Mouse (Mus musculus) midbrain, embryonic 10.5 days (tissue): ENCODE data around the gene Ccdc158. TPM values are rescaled to one million over a fixed set of nuclear protein-coding genes. Genes with fewer than 3 reads are reported as not detected.

Experiments used
- DNase-seq: peaks from one replicate; pipeline ENCODE4 v3.0.0-alpha.2; 2017; ENCODE audit warnings: low spot score
- H3K27ac ChIP-seq: fragments of 300-500 bp; sonication (generic); replicated peaks from 2 replicates; pipeline ENCODE4 v1.5.1; 2016; ENCODE audit warnings: mild to moderate bottlenecking
- H3K27me3 ChIP-seq: fragments of 300-500 bp; sonication (generic); 2 replicates; pipeline ENCODE4 v1.6.1; 2016; ENCODE audit warnings: low read depth, mild to moderate bottlenecking; ENCODE audit not compliant: poor library complexity, severe bottlenecking
- H3K36me3 ChIP-seq: fragments of 300-500 bp; sonication (generic); 2 replicates; pipeline ENCODE4 v1.6.1; 2016; ENCODE audit warnings: mild to moderate bottlenecking, moderate library complexity
- H3K4me1 ChIP-seq: fragments of 300-500 bp; sonication (generic); 2 replicates; pipeline ENCODE4 v1.6.1; 2016
- H3K4me3 ChIP-seq: fragments of 300-500 bp; sonication (generic); 2 replicates; pipeline ENCODE4 v1.5.1; 2016; ENCODE audit warnings: mild to moderate bottlenecking, moderate library complexity
- H3K9me3 ChIP-seq: fragments of 300-500 bp; sonication (generic); replicated peaks from 2 replicates; pipeline ENCODE4 v1.6.1; 2016; ENCODE audit warnings: mild to moderate bottlenecking
- whole genome bisulfite sequencing: fragments of 180-500 bp; shearing (Covaris S2); methylation state at CpG from one replicate; pipeline ENCODE4 v1.1.7; 2016; 5-methylcytosine and 5-hydroxymethylcytosine counted together
- polyA plus RNA-seq: library from polyadenylated mRNA; unstranded; fragments of >200 nt; fragmentation: Nextera tagmentation; extraction: Ambion mirVana; gene quantifications from 2 replicates; pipeline ENCODE4 v1.2.1, GENCODE M21; 2016

Ccdc158 gene
- polyA plus RNA-seq, 1 experiment from 2014 or later = 0.85 TPM

DNA sequence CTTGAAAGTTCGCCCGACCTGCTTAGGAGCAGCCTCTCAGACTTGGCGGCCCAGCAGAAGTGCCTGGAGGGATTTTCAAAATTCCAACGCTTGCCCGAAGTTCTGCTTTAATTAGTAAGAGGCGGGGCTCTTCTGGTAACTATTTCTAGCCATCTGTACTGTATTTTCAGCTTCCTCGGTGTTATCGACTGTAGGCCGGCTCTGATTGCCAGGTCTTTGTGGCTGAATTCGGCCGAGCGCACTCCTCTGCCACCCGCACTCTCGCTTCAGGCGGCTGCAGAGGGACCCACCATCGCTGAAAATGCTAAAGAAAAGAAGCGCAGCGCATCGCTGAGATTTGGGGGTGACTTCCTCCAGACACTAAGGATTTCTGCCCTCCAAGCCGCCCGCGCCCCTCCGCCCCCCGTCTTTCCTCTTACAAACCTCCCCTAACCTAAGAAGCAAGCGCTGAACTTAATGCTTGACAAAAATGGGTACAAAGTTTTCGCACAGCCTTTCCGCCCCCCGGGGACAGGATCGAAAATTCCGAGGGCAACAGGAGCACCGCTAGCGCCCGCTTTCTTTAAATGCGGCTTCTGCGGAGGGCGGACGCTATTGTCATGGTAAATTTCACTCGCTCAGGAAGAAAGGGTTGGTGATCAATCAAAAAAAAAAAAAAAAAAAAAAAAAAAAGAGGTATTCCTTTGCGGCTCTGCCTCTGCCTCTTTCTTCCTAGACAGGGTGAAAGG is 7.7 kb upstream of the Ccdc158 start:
- Histone ChIP-seq H3K27me3 (peaks cover 6% of the 10 kb centered on the region), H3K27ac (peak overlapping the region; percentile 92), H3K4me3 (peak overlapping the region; percentile 62), H3K36me3 (no peaks in the 10 kb centered on the region), H3K9me3 (no peaks in the 10 kb centered on the region), H3K4me1 (peaks cover 51% of the 10 kb centered on the region)
- peak; percentile 75 for DNase-seq
- under 1% methylated on average over 39 of the region's 39 CpGs for WGBS

- no peak for DNase-seq
- peaks cover 8% of the 10 kb centered on the region for H3K27me3 ChIP-seq
- H3K36me3 ChIP-seq = no peaks in the 10 kb centered on the region
- H3K9me3 ChIP-seq = no peaks in the 10 kb centered on the region
- no peak overlapping the region for H3K4me3 ChIP-seq
- 86% methylated on average over 10 of the region's 10 CpGs for WGBS
- peaks cover 46% of the 10 kb centered on the region for H3K4me1 ChIP-seq
- peak overlapping the region; percentile 39; the same call in 1 of the 2 replicates for H3K27ac ChIP-seq
Observed at GRCm38 (mm10) chr5:92681861-92682260, 6.8 kb upstream of the Ccdc158 start.

- no peaks in the 10 kb centered on the region for H3K36me3 ChIP-seq
- peaks cover 50% of the 10 kb centered on the region for H3K4me1 ChIP-seq
- no peak for DNase-seq
- H3K27ac ChIP-seq = no peak overlapping the region
- peaks cover 21% of the 10 kb centered on the region for H3K27me3 ChIP-seq
- 37% methylated on average over 4 of the region's 4 CpGs for WGBS
- H3K9me3 ChIP-seq = no peaks in the 10 kb centered on the region
- no peak overlapping the region for H3K4me3 ChIP-seq
Observed at GRCm38 (mm10) chr5:92679441-92679840, 4.4 kb upstream of the Ccdc158 start.

GRCm38 (mm10) chr5:92675574-92675920 is 476 bp upstream of the Ccdc158 start:
- DNase-seq = no peak
- peaks cover 24% of the 10 kb centered on the region for H3K27me3 ChIP-seq
- no peaks in the 10 kb centered on the region for H3K9me3 ChIP-seq
- WGBS = 2% methylated on average over 9 of the region's 9 CpGs
- H3K4me3 ChIP-seq = peak overlapping the region; percentile 53
- peaks cover 22% of the 10 kb centered on the region for H3K4me1 ChIP-seq
- no peaks in the 10 kb centered on the region for H3K36me3 ChIP-seq
- H3K27ac ChIP-seq = peak overlapping the region; percentile 74

GRCm38 (mm10) chr5:92666860-92667259 is 8.2 kb downstream of the Ccdc158 start:
- Histone ChIP-seq H3K36me3 (no peaks in the 10 kb centered on the region), H3K27ac (no peak overlapping the region), H3K4me3 (no peak overlapping the region), H3K4me1 (peaks cover 11% of the 10 kb centered on the region), H3K9me3 (no peaks in the 10 kb centered on the region), H3K27me3 (no peaks in the 10 kb centered on the region)
- no peak for DNase-seq
- WGBS = 78% methylated on average over 5 of the region's 5 CpGs

DNA sequence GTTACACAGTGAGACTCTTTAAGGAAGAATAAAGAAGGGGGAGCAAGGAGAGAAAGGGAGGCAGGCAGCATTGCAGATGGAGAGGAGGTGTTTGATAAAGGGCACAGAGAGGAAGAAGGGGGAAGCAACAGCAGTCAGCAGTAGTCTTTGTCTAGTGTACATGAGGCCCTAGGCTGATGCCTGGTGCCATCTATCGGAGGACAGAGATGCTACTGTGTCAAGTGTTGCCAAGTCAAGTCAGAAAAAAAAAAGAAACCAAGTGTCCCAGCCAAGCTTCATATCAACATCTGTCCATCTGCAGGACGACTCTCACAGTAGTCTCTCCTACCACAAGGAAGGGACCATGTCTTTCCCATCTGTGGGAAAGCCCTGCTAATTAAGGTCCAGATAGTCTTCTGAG is 10.8 kb downstream of the Ccdc158 start:
- DNase-seq = no peak
- H3K27ac ChIP-seq = no peak overlapping the region
- no peaks in the 10 kb centered on the region for H3K27me3 ChIP-seq
- H3K4me3 ChIP-seq = no peak overlapping the region
- no peaks in the 10 kb centered on the region for H3K36me3 ChIP-seq
- H3K4me1 ChIP-seq = peaks cover under 1% of the 10 kb centered on the region; the same call in 1 of the 2 replicates
- 79% methylated on average over 2 of the region's 2 CpGs for WGBS
- H3K9me3 ChIP-seq = no peaks in the 10 kb centered on the region

GRCm38 (mm10) chr5:92656256-92656655 is 18.8 kb downstream of the Ccdc158 start:
- WGBS = 23% methylated on average over 1 of the region's 1 CpGs
- Histone ChIP-seq H3K9me3 (no peaks in the 10 kb centered on the region), H3K27me3 (no peaks in the 10 kb centered on the region), H3K4me1 (no peaks in the 10 kb centered on the region), H3K27ac (no peak overlapping the region), H3K36me3 (no peaks in the 10 kb centered on the region), H3K4me3 (no peak overlapping the region)
- DNase-seq = peak; percentile 59

DNA sequence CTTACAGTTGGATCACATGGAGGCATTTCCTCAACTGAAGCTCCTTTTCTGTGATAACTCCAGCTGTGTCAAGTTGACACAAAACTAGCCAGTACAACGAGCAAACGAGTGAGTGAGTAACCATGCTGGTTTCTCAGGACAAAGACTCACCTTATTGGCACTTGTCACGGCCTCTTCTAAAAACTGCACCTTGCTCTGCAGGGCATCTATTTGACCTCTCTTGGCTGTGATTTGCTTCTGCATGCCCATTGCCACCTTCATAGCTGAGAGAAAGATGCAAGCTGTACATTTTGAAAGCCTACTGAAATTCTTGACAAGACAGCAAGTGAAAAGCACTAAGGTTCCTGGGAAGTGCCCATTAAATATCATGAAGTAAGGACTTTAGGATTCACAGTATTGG is 34.2 kb downstream of the Ccdc158 start:
- Histone ChIP-seq H3K4me1 (no peaks in the 10 kb centered on the region), H3K9me3 (no peaks in the 10 kb centered on the region), H3K27me3 (no peaks in the 10 kb centered on the region), H3K27ac (no peak overlapping the region), H3K36me3 (no peaks in the 10 kb centered on the region), H3K4me3 (no peak overlapping the region)
- DNase-seq = no peak
- 91% methylated on average over 3 of the region's 3 CpGs for WGBS

- DNase-seq = no peak
- Histone ChIP-seq H3K27ac (no peak overlapping the region), H3K4me3 (no peak overlapping the region), H3K4me1 (no peaks in the 10 kb centered on the region), H3K36me3 (no peaks in the 10 kb centered on the region), H3K27me3 (no peaks in the 10 kb centered on the region), H3K9me3 (no peaks in the 10 kb centered on the region)
- 90% methylated on average over 5 of the region's 5 CpGs for WGBS
Observed at GRCm38 (mm10) chr5:92635891-92636290, 39.2 kb downstream of the Ccdc158 start.

DNA sequence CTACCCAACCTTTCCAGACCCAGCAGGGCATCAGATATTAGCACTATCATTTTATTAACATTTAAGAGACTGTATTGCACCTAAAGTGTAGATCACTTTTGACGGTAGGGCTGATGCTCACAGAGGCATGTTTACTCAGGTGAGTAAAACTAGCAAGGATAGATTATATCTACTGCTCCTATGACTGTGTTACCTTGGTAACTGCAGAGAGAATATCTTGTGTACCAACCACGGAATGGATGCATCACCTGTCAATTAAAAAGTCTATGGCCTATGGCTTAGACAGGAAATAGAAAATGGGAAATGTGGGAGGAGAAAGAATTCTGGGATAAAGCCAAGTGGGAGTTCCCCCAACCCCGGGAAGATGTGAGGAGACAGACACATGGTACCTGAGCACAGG is 40.2 kb downstream of the Ccdc158 start:
- Histone ChIP-seq H3K36me3 (no peaks in the 10 kb centered on the region), H3K4me3 (no peak overlapping the region), H3K9me3 (no peaks in the 10 kb centered on the region), H3K27me3 (no peaks in the 10 kb centered on the region), H3K4me1 (no peaks in the 10 kb centered on the region), H3K27ac (no peak overlapping the region)
- DNase-seq = no peak
- WGBS = 81% methylated on average over 3 of the region's 3 CpGs

DNA sequence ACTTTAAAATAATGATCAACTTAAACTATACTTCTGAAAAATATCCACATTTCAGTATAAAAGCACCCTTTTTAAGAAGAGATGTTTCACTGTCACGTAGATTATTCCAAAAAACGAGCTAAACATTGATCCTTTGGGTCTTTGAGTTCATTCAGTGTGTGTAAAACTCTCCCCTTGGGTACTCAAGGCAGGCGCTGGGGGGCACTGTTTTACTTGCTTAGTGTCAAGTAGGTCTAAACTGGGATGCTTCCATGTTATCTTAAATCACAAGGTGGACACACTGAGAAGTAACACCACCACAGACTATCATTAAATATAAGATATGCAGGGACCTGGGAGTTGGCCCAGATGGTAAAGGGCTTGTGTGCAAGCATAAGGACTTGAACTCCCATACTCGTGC is 41.5 kb downstream of the Ccdc158 start:
- H3K4me3 ChIP-seq = no peak overlapping the region
- DNase-seq = no peak
- no peaks in the 10 kb centered on the region for H3K4me1 ChIP-seq
- no peaks in the 10 kb centered on the region for H3K36me3 ChIP-seq
- H3K9me3 ChIP-seq = no peaks in the 10 kb centered on the region
- 62% methylated on average over 4 of the region's 4 CpGs for WGBS
- no peaks in the 10 kb centered on the region for H3K27me3 ChIP-seq
- no peak overlapping the region for H3K27ac ChIP-seq

GRCm38 (mm10) chr5:92627896-92628295 is 47.2 kb downstream of the Ccdc158 start:
- H3K9me3 ChIP-seq = no peaks in the 10 kb centered on the region; the same call in 1 of the 2 replicates
- no peak for DNase-seq
- WGBS = 90% methylated on average over 7 of the region's 7 CpGs
- H3K27ac ChIP-seq = no peak overlapping the region
- no peaks in the 10 kb centered on the region for H3K4me1 ChIP-seq
- H3K27me3 ChIP-seq = no peaks in the 10 kb centered on the region
- H3K4me3 ChIP-seq = no peak overlapping the region
- no peaks in the 10 kb centered on the region for H3K36me3 ChIP-seq

DNA sequence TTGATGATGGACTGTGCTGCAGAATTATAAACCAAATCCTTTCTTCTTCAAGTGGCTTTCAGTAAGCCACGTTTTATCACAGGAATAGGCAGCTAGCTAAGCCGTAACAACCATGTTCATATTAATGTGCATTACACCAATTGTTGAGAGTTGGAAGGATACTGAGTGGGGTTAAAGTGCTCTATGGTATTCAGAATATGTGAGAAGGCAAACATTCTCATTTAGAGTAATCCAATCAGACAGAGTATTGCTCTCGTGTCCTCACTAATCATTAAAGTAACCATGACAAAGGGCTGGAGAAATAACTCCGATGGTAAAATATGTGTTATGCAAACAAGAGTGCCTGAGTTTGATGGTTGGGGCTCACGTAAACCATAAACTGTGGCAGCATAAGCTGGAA is 53.2 kb downstream of the Ccdc158 start:
- WGBS = 86% methylated on average over 5 of the region's 5 CpGs
- Histone ChIP-seq H3K27ac (no peak overlapping the region), H3K4me1 (no peaks in the 10 kb centered on the region), H3K27me3 (no peaks in the 10 kb centered on the region), H3K4me3 (no peak overlapping the region), H3K9me3 (no peaks in the 10 kb centered on the region; the same call in 1 of the 2 replicates), H3K36me3 (no peaks in the 10 kb centered on the region)
- DNase-seq = no peak
